Mouse (Mus musculus) layer of hippocampus, adult 11-12 months (tissue): ENCODE measurements at regions not wholly inside any gene's neighbourhood (a gene's known extent, or its start where the extent isn't known, plus 50 kb on each side); places are given as distances from the start of the nearest gene placed in this dataset.

Experiments used
- DNase-seq: peaks from one replicate; pipeline ENCODE4 v3.0.0; 2022; ENCODE audit warnings: low spot score

- no peak for DNase-seq
Observed at GRCm38 (mm10) chr13:30085446-30085845, 50.8 kb upstream of the Mboat1 start.

GRCm38 (mm10) chr13:30085005-30085404, 51.3 kb upstream of the Mboat1 start:
- peak; percentile 88 for DNase-seq

- DNase-seq: no peak
Observed at GRCm38 (mm10) chr13:30084386-30084785, 51.9 kb upstream of the Mboat1 start.

GRCm38 (mm10) chr13:30083949-30084348, 52.3 kb upstream of the Mboat1 start:
- DNase-seq: no peak

- no peak for DNase-seq
Observed at GRCm38 (mm10) chr13:30082761-30083160, 53.5 kb upstream of the Mboat1 start.

- DNase-seq: no peak
Observed at GRCm38 (mm10) chr13:30080705-30081474, 55.4 kb upstream of the Mboat1 start.

GRCm38 (mm10) chr13:30074517-30075064, 61.7 kb upstream of the Mboat1 start:
- DNase-seq: no peak

- DNase-seq: no peak
Observed at GRCm38 (mm10) chr13:30074069-30074468, 62.2 kb upstream of the Mboat1 start.

GRCm38 (mm10) chr13:30069397-30069796, 66.9 kb upstream of the Mboat1 start:
- no peak for DNase-seq

- DNase-seq: peak; percentile 15
Observed at GRCm38 (mm10) chr13:30067581-30068375, 68.5 kb upstream of the Mboat1 start.

GRCm38 (mm10) chr13:30065520-30065919, 70.8 kb upstream of the Mboat1 start:
- DNase-seq: no peak

GRCm38 (mm10) chr13:30063741-30064140, 72.5 kb upstream of the Mboat1 start:
- DNase-seq: no peak

GRCm38 (mm10) chr13:30062285-30062684, 74.0 kb upstream of the Mboat1 start:
- DNase-seq: no peak

- DNase-seq: no peak
Observed at GRCm38 (mm10) chr13:30055141-30055645, 69.3 kb upstream of the E2f3 start.

GRCm38 (mm10) chr13:30051891-30052550, 66.2 kb upstream of the E2f3 start:
- DNase-seq: no peak

- DNase-seq: no peak
Observed at GRCm38 (mm10) chr13:30050745-30051508, 65.1 kb upstream of the E2f3 start.

- DNase-seq: no peak
Observed at GRCm38 (mm10) chr13:30048260-30048859, 62.5 kb upstream of the E2f3 start.

GRCm38 (mm10) chr13:30046504-30047169, 60.8 kb upstream of the E2f3 start:
- no peak for DNase-seq

GRCm38 (mm10) chr13:30046061-30046460, 60.2 kb upstream of the E2f3 start:
- DNase-seq: no peak

GRCm38 (mm10) chr13:30045225-30045624, 59.4 kb upstream of the E2f3 start:
- no peak for DNase-seq
